Mouse (Mus musculus): ENCODE data around the gene Ppp1r11. TPM values are rescaled to one million over a fixed set of nuclear protein-coding genes. Genes with fewer than 3 reads are reported as not detected.

Gene Ppp1r11
- polyA plus RNA-seq, 1 experiment, result 184 TPM

DNA sequence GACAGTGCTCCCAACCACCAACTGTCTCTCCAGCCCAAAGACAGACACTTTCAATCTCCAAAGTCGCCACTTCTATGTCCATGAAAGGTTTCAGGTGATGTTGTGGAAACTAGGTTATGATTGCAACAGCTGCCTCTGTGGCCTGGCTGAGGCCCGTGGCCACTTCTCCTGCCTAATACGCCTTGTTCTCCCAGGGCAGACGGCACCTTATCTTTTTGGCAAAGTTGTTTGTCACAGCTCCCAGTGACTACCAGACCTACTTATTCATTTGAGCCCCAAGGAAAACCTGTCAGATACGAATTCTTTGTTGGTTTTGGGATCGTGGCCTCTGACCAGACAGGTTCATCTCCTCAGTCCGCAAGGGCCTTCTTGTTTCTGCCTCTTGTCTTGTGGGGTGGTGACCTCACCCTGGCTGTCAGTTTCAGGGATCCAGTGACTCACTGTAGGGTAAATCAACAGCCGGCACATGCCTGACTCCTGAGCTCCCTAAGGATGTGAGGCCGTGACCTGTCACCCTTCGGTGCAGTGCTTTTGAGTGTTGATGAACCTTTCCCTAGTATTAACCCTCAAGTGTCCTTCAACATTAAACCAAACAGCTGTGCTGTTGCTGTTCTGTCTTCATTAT lies 23.9 kb downstream of the Ppp1r11 start:
- H3K4me3 ChIP-seq (ENCODE audit: insufficient read depth, low read length), result no peak overlapping the region
- no peak for TF ChIP-seq POLR2A (IDR thresholded peaks at IDR 0.05; ENCODE audit: extremely low read depth, insufficient read depth, low read length)
- TF ChIP-seq CTCF (IDR thresholded peaks at IDR 0.05; ENCODE audit: extremely low read depth, insufficient read depth, low read length), result no peak
- H3K4me1 ChIP-seq (ENCODE audit: control insufficient read depth, insufficient read depth, low read length), result peaks cover 1% of the 10 kb centered on the region; the same call in 1 of the 2 replicates
- no peak overlapping the region for H3K27ac ChIP-seq (ENCODE audit: insufficient read depth, low read length)

DNA sequence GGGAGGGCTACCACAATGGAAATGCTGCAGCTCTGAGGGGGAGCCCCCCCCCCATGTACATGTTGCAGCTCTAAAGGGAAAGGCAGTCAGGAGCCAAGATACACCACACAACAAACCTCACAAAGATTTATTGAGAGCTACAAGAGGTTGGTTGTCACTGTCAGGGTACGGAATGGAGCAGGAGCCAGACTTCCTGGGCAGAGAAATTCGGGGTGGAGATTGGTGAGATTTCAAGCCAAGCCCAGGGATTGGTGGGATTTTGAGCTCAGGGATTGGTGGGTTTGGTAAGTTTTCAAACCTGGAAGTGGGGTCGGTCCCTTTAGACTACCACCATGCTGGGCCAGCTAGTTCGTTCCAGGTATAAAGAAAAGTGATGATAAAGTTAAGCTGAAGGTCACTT lies 28.1 kb downstream of the Ppp1r11 start:
- TF ChIP-seq CTCF (IDR thresholded peaks at IDR 0.05; ENCODE audit: extremely low read depth, insufficient read depth, low read length) (no peak), POLR2A (IDR thresholded peaks at IDR 0.05; ENCODE audit: extremely low read depth, insufficient read depth, low read length) (no peak)
- Histone ChIP-seq H3K27ac (ENCODE audit: insufficient read depth, low read length) (no peak overlapping the region), H3K4me3 (ENCODE audit: insufficient read depth, low read length) (no peak overlapping the region), H3K4me1 (ENCODE audit: control insufficient read depth, insufficient read depth, low read length) (no peaks in the 10 kb centered on the region)

DNA sequence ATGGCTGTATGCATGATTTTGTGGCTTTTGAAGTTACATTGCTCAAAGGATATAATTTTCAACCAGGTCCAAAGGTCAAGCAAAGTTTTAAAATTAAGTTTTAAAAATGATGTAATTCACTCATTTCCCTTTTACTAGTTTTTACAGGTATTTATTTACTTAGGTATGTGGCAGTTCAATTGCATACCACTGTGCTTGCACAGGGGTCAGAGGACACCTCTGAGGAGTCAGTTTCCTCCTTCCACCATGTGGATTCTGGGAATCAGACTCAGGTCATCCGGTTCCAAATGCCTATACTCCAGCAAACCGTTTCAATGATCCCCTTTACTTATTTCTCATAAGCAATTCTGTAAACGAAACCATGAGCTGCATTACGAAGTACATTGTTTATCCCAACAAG lies 28.8 kb downstream of the Ppp1r11 start:
- Histone ChIP-seq H3K4me1 (ENCODE audit: control insufficient read depth, insufficient read depth, low read length) (no peaks in the 10 kb centered on the region), H3K4me3 (ENCODE audit: insufficient read depth, low read length) (no peak overlapping the region), H3K27ac (ENCODE audit: insufficient read depth, low read length) (no peak overlapping the region)
- TF ChIP-seq POLR2A (IDR thresholded peaks at IDR 0.05; ENCODE audit: extremely low read depth, insufficient read depth, low read length), result no peak
- TF ChIP-seq CTCF (IDR thresholded peaks at IDR 0.05; ENCODE audit: extremely low read depth, insufficient read depth, low read length), result no peak

DNA sequence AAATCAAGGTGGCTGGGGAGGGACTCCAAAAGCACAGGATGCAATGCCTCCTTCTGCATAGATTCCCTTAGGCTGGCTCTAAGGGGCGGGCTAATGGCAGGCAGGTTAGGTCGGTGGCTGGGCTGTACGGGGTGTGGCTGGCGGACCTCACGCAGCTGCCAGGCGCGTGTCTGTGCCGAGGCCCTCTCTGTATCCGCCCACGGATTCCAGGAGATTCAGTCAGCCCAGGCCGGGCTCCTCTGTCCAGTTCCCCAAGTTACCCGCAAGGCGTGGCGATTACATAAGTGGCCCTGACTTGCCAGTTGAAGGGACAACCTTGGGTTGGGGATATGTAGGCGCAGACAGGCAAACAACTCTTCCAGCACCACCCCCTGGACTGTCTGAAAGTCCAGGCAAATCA lies 31.3 kb downstream of the Ppp1r11 start:
- no peak for TF ChIP-seq POLR2A (IDR thresholded peaks at IDR 0.05; ENCODE audit: extremely low read depth, insufficient read depth, low read length)
- no peak for TF ChIP-seq CTCF (IDR thresholded peaks at IDR 0.05; ENCODE audit: extremely low read depth, insufficient read depth, low read length)
- Histone ChIP-seq H3K4me1 (ENCODE audit: control insufficient read depth, insufficient read depth, low read length) (no peaks in the 10 kb centered on the region), H3K27ac (ENCODE audit: insufficient read depth, low read length) (no peak overlapping the region), H3K4me3 (ENCODE audit: insufficient read depth, low read length) (no peak overlapping the region)

DNA sequence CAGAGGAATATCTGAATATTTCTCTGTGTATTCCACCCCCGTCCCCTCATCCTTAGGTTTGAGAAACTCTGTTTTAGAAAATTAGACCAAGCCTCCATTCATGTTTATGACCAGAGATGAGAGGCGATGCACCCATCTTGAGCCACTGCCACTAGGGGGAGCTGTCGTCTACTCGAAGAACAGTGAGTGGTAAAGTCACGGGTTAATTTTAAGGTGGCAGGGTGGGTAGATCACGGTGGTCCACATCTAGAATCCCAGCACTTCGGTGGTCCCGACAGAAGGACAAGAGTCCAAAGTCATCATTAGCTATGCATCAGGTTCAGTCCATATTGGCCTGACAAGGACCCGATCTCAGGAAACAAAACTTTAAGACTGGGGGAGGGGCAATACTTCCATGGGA lies 36.5 kb downstream of the Ppp1r11 start:
- H3K4me1 ChIP-seq (ENCODE audit: control insufficient read depth, insufficient read depth, low read length), result no peaks in the 10 kb centered on the region
- TF ChIP-seq POLR2A (IDR thresholded peaks at IDR 0.05; ENCODE audit: extremely low read depth, insufficient read depth, low read length) (no peak), CTCF (IDR thresholded peaks at IDR 0.05; ENCODE audit: extremely low read depth, insufficient read depth, low read length) (peak; percentile 82)
- H3K4me3 ChIP-seq (ENCODE audit: insufficient read depth, low read length), result no peak overlapping the region
- H3K27ac ChIP-seq (ENCODE audit: insufficient read depth, low read length), result no peak overlapping the region

DNA sequence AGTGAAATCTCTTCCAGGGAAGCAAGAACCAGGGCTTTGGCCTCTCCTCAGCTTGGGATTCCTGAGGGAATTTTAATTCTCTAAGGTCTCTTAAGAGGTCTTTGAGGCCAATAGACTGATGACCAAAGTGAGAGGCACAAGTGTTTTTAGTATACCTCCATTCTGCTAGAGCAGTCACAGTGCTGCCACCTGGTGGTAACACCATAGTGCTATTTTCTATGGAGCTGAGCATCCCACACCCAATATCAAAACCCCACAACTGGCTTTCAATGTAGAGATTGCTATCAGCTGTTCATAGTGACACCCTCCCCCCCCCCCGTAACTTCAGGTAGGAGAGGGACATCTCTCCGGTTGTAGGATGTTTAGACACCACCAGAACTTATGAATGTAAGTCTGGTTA lies 37.4 kb downstream of the Ppp1r11 start:
- H3K4me3 ChIP-seq (ENCODE audit: insufficient read depth, low read length), result no peak overlapping the region
- TF ChIP-seq CTCF (IDR thresholded peaks at IDR 0.05; ENCODE audit: extremely low read depth, insufficient read depth, low read length) (peak; percentile 53; the same call in 1 of the 2 replicates), POLR2A (IDR thresholded peaks at IDR 0.05; ENCODE audit: extremely low read depth, insufficient read depth, low read length) (no peak)
- no peaks in the 10 kb centered on the region for H3K4me1 ChIP-seq (ENCODE audit: control insufficient read depth, insufficient read depth, low read length)
- H3K27ac ChIP-seq (ENCODE audit: insufficient read depth, low read length), result no peak overlapping the region

DNA sequence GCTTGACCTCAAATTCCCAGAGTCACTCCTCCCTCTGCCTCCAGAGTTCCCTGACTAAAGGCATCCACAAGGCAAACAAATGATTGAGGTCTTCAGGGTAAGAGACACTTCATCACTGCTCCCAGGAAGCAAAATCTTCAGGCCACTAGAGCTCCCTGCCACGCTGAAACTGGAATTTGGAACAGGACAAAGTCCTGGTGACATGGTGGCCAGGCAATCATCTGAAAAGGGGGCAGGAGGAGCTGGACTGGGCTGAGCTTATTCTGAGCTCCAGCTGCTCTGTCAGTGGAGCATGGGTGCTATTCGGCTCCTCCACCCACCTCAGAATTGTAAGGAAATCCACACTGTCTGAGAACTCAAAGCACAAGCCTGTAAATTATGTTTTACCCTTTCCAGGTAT lies 39.5 kb downstream of the Ppp1r11 start:
- Histone ChIP-seq H3K4me1 (ENCODE audit: control insufficient read depth, insufficient read depth, low read length) (no peaks in the 10 kb centered on the region), H3K27ac (ENCODE audit: insufficient read depth, low read length) (no peak overlapping the region)
- TF ChIP-seq POLR2A (IDR thresholded peaks at IDR 0.05; ENCODE audit: extremely low read depth, insufficient read depth, low read length), result no peak
- TF ChIP-seq CTCF (IDR thresholded peaks at IDR 0.05; ENCODE audit: extremely low read depth, insufficient read depth, low read length), result no peak

DNA sequence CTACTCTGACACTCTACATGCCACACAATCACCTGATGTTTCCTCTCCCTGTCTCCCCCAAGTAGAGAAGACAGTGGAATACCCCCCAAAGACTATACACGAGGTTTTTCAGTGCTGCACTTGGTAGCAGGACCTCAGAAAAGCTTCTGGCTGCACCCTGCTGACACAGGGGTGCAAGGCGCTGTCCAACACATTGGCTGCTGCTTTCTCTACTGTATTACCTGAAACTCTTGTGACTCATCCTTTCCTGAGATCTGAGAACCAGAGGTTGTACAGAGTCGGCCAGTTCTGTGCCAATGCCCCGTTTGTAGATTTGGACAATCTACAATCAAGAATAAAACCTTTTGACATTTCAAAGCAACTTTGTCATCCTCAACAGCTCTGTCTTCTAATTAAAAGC lies 41.7 kb downstream of the Ppp1r11 start:
- H3K4me3 ChIP-seq (ENCODE audit: insufficient read depth, low read length), result no peak overlapping the region
- TF ChIP-seq POLR2A (IDR thresholded peaks at IDR 0.05; ENCODE audit: extremely low read depth, insufficient read depth, low read length), result no peak
- TF ChIP-seq CTCF (IDR thresholded peaks at IDR 0.05; ENCODE audit: extremely low read depth, insufficient read depth, low read length), result no peak
- no peak overlapping the region for H3K27ac ChIP-seq (ENCODE audit: insufficient read depth, low read length)
- H3K4me1 ChIP-seq (ENCODE audit: control insufficient read depth, insufficient read depth, low read length), result no peaks in the 10 kb centered on the region

More for the DNA sequence above, 39.5 kb downstream of the Ppp1r11 start:
- no peak overlapping the region for H3K4me3 ChIP-seq (ENCODE audit: insufficient read depth, low read length)

DNA sequence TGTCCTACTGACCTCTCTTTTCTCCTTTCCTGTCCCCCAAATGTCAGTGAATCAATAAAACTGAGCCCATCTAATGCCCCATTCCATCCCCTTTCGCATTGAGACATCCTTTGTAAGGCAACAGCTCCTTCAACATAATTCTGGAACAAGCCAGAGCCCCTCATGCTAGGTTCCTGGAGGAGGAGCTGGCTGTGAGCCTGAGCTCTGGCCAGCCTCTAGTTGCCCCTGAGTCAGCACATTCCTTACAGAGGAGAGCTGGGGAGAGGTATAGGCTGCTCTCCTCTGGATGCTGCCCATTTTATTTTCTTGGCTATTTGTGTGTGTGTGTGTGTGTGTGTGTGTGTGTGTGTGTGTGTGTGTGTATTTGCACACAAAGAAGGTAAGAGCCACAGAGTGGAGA lies 43.3 kb downstream of the Ppp1r11 start:
- H3K27ac ChIP-seq (ENCODE audit: insufficient read depth, low read length), result no peak overlapping the region
- no peak overlapping the region for H3K4me3 ChIP-seq (ENCODE audit: insufficient read depth, low read length)

DNA sequence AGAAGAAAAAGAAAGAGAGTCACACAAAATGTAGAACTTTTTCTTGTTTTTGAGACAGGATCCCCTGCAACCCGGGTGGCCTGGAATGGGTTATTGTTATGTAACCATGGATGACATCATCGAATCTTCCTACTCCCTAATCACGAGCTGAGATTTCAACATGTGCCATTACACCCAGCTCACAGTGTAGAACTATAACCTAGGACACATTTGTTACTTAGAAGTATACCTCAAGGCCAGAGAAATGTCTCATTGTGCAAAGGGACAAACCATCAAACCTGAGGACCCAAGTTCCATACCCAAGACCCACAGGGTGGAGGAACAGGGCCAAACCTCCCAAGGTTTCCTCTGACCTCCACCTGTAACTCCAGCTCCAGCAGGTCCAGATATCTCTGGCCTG lies 47.9 kb downstream of the Ppp1r11 start:
- no peak overlapping the region for H3K27ac ChIP-seq (ENCODE audit: insufficient read depth, low read length)
- TF ChIP-seq CTCF (IDR thresholded peaks at IDR 0.05; ENCODE audit: extremely low read depth, insufficient read depth, low read length) (no peak), POLR2A (IDR thresholded peaks at IDR 0.05; ENCODE audit: extremely low read depth, insufficient read depth, low read length) (no peak)
- H3K4me1 ChIP-seq (ENCODE audit: control insufficient read depth, insufficient read depth, low read length), result peaks cover 2% of the 10 kb centered on the region; the same call in 1 of the 2 replicates
- no peak overlapping the region for H3K4me3 ChIP-seq (ENCODE audit: insufficient read depth, low read length)

More for the DNA sequence above, 43.3 kb downstream of the Ppp1r11 start:
- H3K4me1 ChIP-seq (ENCODE audit: control insufficient read depth, insufficient read depth, low read length), result no peaks in the 10 kb centered on the region
- TF ChIP-seq CTCF (IDR thresholded peaks at IDR 0.05; ENCODE audit: extremely low read depth, insufficient read depth, low read length) (no peak), POLR2A (IDR thresholded peaks at IDR 0.05; ENCODE audit: extremely low read depth, insufficient read depth, low read length) (no peak)

Data from cortical plate, adult 2 months (tissue).